Mouse (Mus musculus) retina, postnatal 1 day (tissue): Measurements from ENCODE around the gene Cyld.
A peak's percentile ranks its signal among the peaks of the same experiment; 100 is the strongest.

ENCODE experiments used
- DNase-seq: peaks from one replicate; pipeline ENCODE4 v3.0.0-alpha.2; 2012

The Cyld gene

DNA sequence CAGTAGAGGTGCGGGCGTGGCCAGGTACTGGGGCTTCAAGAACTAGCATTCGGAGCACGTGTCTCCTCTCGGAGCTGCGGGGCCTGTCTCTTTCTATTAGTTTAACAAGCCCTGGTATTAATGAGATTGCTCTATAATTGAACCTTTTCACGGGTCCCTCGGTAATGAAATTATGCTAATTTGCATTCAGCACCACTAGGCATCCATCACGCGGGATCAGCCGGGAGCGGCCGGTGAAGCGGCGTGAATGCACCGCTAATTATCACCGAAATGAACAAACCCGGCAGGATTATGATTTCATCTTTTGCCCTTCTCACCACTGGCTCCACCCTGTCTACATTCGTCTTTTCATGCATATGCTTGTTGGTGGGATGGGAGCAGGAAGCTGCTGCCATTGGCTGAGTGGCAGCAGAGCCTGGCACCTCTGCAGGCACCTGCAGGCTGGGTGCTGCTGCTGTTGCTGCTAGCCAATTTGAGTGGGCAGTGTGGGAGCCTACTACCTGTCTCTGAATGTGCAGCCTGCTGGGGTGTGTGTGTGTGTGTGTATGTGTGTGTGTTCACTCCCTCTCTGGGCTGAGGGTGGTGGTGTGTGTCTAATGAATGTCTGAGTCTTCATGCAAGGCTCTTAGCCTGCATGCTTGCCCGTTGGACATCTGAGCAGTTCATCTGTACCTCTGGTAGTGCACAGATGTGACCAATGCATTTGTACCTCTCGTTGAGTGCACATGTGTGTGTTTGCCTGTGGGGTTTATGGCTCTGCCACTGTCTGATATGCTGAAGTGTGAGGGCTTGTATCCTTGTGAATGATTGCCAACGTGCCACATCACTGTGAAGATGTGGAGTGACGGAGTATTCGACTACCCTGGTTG lies 97.2 kb downstream of the Cyld start:
- peak; percentile 92 for DNase-seq

DNA sequence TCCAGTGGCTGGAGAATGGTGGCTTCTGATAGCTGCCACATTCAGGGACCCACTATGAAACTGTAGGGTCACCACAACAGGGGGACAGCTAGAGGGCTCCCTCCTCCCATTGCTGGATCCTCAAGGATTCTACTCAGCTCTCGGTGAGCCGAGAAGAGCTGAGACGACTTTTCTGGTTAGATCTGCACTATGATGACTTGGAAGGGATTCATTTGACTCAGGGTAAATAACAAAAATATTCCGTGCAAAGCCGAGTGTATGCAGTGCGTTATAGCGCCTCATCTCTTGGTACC lies 97.7 kb downstream of the Cyld start:
- peak; percentile 27 for DNase-seq

DNA sequence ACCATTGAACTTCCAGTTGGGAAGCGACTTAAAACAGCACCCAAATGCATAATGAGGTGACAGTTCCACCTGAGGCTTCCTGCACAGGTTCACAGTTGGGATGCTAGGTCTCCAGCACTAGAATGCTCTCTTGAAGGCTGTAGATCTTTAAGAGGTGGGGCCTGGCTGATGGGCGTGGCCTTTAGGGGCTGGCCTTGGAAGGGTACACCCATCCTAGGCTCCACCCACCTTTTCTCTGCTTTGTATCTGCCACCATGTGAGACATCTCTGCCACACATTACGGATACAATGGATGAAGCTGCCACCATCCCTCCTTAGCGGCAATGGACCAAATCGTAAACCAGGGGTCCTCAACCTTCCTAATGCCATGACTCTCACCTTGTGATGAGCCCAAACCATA lies 99.1 kb downstream of the Cyld start:
- no peak for DNase-seq

- DNase-seq, result no peak
These were observed 99.8 kb downstream of the Cyld start for GRCm38 (mm10) chr8:88796651-88797050.
